Mouse (Mus musculus) stomach, embryonic 14.5 days (tissue): ENCODE measurements around the gene Cib4. TPM values are rescaled to one million over a fixed set of nuclear protein-coding genes. Genes with fewer than 3 reads are reported as not detected.

Experiments used
- ATAC-seq: fragments of 200-750 bp; cut with Nextera tagmentation; 2 replicates; pipeline ENCODE4 v1.8.0; 2017; ENCODE audit warnings: low read depth, moderate TSS enrichment; ENCODE audit not compliant: insufficient number of reproducible peaks, insufficient read depth, low FRiP score
- H3K27ac ChIP-seq: fragments of 300-500 bp; sonication (generic); 2 replicates; pipeline ENCODE4 v1.5.1; 2014; ENCODE audit warnings: mild to moderate bottlenecking, low read length, moderate library complexity, mixed read lengths
- H3K27me3 ChIP-seq: fragments of 300-500 bp; sonication (generic); 2 replicates; pipeline ENCODE4 v1.6.1; 2014; ENCODE audit warnings: low read length, control low read depth, mixed read lengths; ENCODE audit not compliant: control insufficient read depth, insufficient read depth
- H3K36me3 ChIP-seq: fragments of 300-500 bp; sonication (generic); 2 replicates; pipeline ENCODE4 v1.6.1; 2014; ENCODE audit warnings: mild to moderate bottlenecking, control low read depth, low read length, moderate library complexity, mixed read lengths; ENCODE audit not compliant: control insufficient read depth, insufficient read depth
- H3K4me1 ChIP-seq: fragments of 300-500 bp; sonication (generic); 2 replicates; pipeline ENCODE4 v1.6.1; 2014; ENCODE audit warnings: low read length, control low read depth, mixed read lengths; ENCODE audit not compliant: control insufficient read depth, insufficient read depth
- H3K4me2 ChIP-seq: fragments of 300-500 bp; sonication (generic); replicated peaks from 2 replicates; pipeline ENCODE4 v1.6.1; 2014; ENCODE audit warnings: low read depth, low read length, control low read depth
- H3K4me3 ChIP-seq: fragments of 300-500 bp; sonication (generic); 2 replicates; pipeline ENCODE4 v1.5.1; 2014; ENCODE audit warnings: low read depth, low read length, control low read depth
- H3K9ac ChIP-seq: fragments of 300-500 bp; sonication (generic); replicated peaks from 2 replicates; pipeline ENCODE4 v1.6.1; 2014; ENCODE audit warnings: low read depth, mild to moderate bottlenecking, control low read depth, low read length, moderate library complexity, mixed read lengths
- H3K9me3 ChIP-seq: fragments of 300-500 bp; sonication (generic); 2 replicates; pipeline ENCODE4 v1.6.1; 2016; ENCODE audit warnings: low read depth, low read length, control low read depth; ENCODE audit not compliant: control insufficient read depth
- WGBS: fragments of 180-500 bp; shearing (Covaris S2); extraction: QIAGEN DNeasy Blood & Tissue Kit; methylation state at CpG from one replicate; pipeline ENCODE4 v1.1.7; 2014; 5-methylcytosine and 5-hydroxymethylcytosine counted together
- polyA plus RNA-seq: library from polyadenylated mRNA; unstranded; fragments of >200 nt; fragmentation: Nextera tagmentation; extraction: Ambion mirVana; gene quantifications from 2 replicates; pipeline ENCODE4 v1.2.1, GENCODE M21; 2014

Gene Cib4
- polyA plus RNA-seq, 1 experiment from 2014 or later = not detected

DNA sequence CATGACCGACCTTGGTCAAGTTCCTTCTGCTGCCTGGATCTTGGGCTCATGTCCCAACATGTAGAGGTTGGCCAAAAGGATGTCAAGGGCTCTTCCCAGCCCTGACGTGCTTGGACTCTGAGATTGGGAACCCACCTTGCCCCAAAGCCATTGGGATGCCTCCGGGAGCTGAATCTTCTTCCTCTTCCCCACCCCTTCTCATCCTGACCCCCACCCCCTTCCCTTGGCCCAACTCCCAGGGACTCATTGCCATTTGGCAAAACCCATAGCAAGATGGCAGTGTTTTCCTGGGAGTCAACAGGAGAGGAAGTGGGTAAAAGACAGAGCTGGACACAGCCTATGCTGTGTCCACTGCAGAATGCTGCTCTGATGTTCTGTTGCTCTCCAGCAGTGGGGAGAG, 43.9 kb upstream of the Cib4 start:
- Histone ChIP-seq H3K27ac (no peak overlapping the region), H3K36me3 (no peaks in the 10 kb centered on the region), H3K27me3 (peaks cover 9% of the 10 kb centered on the region), H3K9me3 (no peaks in the 10 kb centered on the region), H3K4me1 (peaks cover 14% of the 10 kb centered on the region; the same call in 1 of the 2 replicates), H3K4me3 (peak overlapping the region; percentile 47; the same call in 1 of the 2 replicates), H3K9ac (no peak overlapping the region), H3K4me2 (peak overlapping the region; percentile 87; the same call in 1 of the 2 replicates)
- ATAC-seq = no peak
- WGBS = 78% methylated on average over 3 of the region's 3 CpGs

DNA sequence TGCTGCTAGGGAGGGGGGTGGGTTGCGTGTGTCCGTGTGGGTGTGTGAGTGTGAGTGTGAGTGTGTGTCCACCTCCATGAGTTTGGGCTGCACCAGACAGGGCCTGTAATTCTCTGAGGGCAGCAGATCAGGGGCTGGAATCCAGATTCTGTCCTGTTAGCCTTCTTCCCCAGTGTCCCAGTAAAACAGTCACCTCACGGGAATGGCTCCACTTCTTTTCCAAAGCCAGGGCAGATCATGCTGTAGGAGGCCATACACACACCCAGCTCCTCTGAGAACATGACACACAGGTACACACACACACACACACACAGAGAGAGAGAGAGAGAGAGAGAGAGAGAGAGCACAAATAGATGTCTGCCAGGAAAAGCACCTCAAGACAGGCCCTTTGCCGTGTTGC, 43.4 kb upstream of the Cib4 start:
- WGBS = 40% methylated on average over 4 of the region's 4 CpGs
- Histone ChIP-seq H3K4me1 (peaks cover 10% of the 10 kb centered on the region; the same call in 1 of the 2 replicates), H3K9me3 (no peaks in the 10 kb centered on the region), H3K27me3 (peaks cover 9% of the 10 kb centered on the region), H3K9ac (peak overlapping the region; percentile 46; the same call in 1 of the 2 replicates), H3K27ac (no peak overlapping the region), H3K36me3 (no peaks in the 10 kb centered on the region), H3K4me2 (peak overlapping the region; percentile 87), H3K4me3 (peak overlapping the region; percentile 47)
- ATAC-seq = no peak

DNA sequence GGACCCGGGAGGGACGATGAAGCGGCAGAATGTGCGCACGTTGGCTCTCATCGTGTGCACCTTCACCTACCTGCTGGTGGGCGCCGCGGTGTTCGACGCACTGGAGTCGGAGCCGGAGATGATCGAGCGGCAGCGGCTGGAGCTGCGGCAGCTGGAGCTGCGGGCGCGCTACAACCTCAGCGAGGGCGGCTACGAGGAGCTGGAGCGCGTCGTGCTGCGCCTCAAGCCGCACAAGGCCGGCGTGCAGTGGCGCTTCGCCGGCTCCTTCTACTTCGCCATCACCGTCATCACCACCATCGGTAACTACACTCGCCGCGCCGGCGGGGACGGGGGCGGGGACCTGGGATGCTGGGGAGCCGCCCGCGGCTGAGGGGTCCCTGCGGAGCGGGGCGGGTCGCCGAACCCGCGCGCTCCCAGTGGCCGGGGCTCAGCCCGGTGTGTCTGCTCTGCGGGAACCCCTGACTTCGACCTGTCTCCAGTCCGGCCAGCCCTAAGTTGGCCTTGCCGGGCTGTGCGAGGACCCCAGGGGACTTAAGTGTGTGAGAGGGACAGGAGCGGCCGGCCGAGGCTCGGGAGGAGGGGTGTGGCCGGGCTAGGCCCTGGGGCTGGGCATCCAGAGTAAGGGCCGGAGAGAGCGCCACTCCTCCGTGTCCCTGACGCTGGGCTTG, 42.8 kb upstream of the Cib4 start:
- H3K27me3 ChIP-seq = peaks cover 9% of the 10 kb centered on the region
- ATAC-seq = peak; percentile 34; the same call in 1 of the 2 replicates
- no peaks in the 10 kb centered on the region for H3K9me3 ChIP-seq
- no peaks in the 10 kb centered on the region for H3K36me3 ChIP-seq
- under 1% methylated on average over 66 of the region's 70 CpGs for WGBS
- H3K4me1 ChIP-seq = peaks cover 5% of the 10 kb centered on the region; the same call in 1 of the 2 replicates
- peak overlapping the region; percentile 46 for H3K9ac ChIP-seq
- H3K27ac ChIP-seq = no peak overlapping the region
- H3K4me2 ChIP-seq = peak overlapping the region; percentile 87
- peak overlapping the region; percentile 47 for H3K4me3 ChIP-seq

DNA sequence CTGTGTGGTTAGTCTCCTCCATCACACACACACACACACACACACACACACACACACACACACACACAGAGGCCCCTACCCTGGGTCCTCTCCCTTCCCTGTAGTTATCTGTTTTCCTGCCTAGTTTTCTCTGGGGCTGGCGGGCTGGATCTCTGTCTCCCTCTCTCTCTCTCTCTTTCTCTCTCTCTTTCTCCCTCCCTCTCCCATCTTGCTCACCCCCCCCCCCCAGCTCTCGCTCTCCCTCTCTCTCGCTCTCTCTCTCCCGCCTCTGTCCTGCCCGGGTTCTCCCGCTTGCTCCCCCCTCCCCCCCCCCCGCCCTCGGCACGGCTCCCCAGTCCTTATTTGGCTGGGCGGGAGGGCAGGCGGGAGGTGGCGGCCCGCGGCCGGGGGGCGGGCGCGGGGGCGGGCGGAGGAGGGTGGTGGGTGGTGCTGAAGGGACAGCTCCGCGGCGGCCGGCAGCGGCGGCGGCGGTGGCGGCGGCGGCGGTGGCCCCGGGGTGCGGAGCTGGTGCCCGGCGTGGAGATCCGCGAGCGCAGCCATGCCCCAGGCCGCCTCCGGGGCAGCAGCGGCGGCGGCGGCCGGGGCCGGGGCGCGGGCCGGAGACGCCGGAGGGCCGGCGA, 42.2 kb upstream of the Cib4 start, which contains the start of gene Kcnk3:
TSS of gene Kcnk3 (plus strand) at position 490 of the 620 bp plus-strand sequence.
- ATAC-seq = peak; percentile 68; the same call in 1 of the 2 replicates
- Histone ChIP-seq H3K27me3 (peaks cover 9% of the 10 kb centered on the region), H3K4me1 (no peaks in the 10 kb centered on the region; the same call in 1 of the 2 replicates), H3K4me3 (peak within 1 kb of the TSS; percentile 47), H3K4me2 (peak within 1 kb of the TSS; percentile 87), H3K9ac (peak within 1 kb of the TSS; percentile 46), H3K9me3 (no peaks in the 10 kb centered on the region), H3K27ac (no peak within 1 kb of the TSS), H3K36me3 (no peaks in the 10 kb centered on the region)
- WGBS = 2% methylated on average over 16 of the region's 54 CpGs

DNA sequence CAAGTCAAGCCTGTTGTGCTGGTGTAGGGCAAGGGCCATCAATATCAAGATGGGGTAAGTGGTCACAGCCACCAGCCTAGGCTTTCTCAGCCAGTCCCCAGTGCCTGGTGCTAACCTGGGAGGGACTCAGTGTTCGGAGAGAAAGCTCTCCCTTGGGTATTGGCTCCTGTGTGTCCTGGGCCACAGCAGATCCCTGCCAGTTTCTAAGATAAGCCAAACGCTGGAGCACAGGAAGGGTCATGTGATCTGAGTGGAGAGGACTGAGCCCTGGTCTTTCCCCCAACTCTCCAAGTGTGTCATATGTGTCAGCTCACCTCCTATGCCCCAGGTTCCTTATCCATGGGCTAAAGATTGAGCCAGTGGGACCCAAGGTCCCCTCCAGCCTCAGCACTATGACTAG, 41.5 kb upstream of the Cib4 start:
- Histone ChIP-seq H3K9ac (no peak overlapping the region), H3K4me3 (no peak overlapping the region)

DNA sequence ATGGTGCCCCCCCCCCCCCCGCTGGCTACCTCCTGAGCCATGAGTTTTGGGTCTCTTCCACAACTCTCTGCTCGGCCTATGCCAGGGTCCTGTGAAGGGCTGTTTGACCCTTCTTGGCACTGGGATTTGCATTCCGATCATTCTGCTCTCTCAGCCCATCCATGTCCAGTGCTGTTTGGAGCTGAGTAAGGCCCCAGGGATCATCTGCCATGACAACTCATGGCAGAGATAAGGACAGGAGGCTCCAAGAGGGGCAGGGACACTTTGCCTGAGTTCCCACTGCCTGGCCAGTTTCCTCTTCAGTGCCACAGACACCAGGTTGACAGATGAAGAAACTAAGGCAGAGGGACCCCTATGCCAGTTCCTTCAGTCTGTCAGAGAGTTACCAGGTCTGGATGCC, 41.0 kb upstream of the Cib4 start:
- no peak overlapping the region for H3K4me3 ChIP-seq
- H3K27me3 ChIP-seq = peaks cover 9% of the 10 kb centered on the region
- WGBS = 75% methylated on average over 3 of the region's 3 CpGs
- H3K4me2 ChIP-seq = no peak overlapping the region
- H3K27ac ChIP-seq = no peak overlapping the region
- no peak overlapping the region for H3K9ac ChIP-seq
- no peaks in the 10 kb centered on the region for H3K36me3 ChIP-seq
- no peak for ATAC-seq
- H3K9me3 ChIP-seq = no peaks in the 10 kb centered on the region
- no peaks in the 10 kb centered on the region; the same call in 1 of the 2 replicates for H3K4me1 ChIP-seq

More for the DNA sequence above, 41.5 kb upstream of the Cib4 start:
- ATAC-seq = no peak
- peaks cover 9% of the 10 kb centered on the region for H3K27me3 ChIP-seq
- no peaks in the 10 kb centered on the region for H3K9me3 ChIP-seq
- 32% methylated on average over 2 of the region's 2 CpGs for WGBS
- no peak overlapping the region for H3K27ac ChIP-seq
- H3K36me3 ChIP-seq = no peaks in the 10 kb centered on the region
- H3K4me1 ChIP-seq = no peaks in the 10 kb centered on the region; the same call in 1 of the 2 replicates
- peak overlapping the region; percentile 87; the same call in 1 of the 2 replicates for H3K4me2 ChIP-seq

DNA sequence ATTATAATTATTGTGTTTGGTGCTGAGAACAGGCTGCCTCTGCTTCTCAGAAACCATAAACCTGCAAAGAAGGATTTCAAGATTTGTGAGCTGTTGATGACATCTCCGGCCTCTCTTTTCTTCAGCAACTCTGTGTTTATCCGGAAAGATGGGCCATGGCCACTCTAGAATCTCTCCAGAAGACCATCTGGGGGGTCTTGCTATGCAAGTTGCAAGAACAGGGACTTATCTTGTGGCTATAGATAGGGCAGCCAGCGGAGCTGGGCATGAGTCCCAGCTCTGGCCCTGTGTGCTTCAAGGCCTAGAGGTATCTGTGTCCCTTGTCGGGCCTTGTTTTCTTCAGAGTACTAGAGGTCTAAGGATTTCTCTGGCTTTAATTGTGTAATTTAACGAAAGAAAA, 36.4 kb upstream of the Cib4 start:
- no peak overlapping the region for H3K9ac ChIP-seq
- H3K4me2 ChIP-seq = no peak overlapping the region
- H3K36me3 ChIP-seq = no peaks in the 10 kb centered on the region
- H3K4me3 ChIP-seq = no peak overlapping the region
- H3K4me1 ChIP-seq = no peaks in the 10 kb centered on the region
- H3K27me3 ChIP-seq = no peaks in the 10 kb centered on the region
- ATAC-seq = no peak
- no peak overlapping the region for H3K27ac ChIP-seq
- WGBS = 79% methylated on average over 5 of the region's 5 CpGs
- no peaks in the 10 kb centered on the region for H3K9me3 ChIP-seq

DNA sequence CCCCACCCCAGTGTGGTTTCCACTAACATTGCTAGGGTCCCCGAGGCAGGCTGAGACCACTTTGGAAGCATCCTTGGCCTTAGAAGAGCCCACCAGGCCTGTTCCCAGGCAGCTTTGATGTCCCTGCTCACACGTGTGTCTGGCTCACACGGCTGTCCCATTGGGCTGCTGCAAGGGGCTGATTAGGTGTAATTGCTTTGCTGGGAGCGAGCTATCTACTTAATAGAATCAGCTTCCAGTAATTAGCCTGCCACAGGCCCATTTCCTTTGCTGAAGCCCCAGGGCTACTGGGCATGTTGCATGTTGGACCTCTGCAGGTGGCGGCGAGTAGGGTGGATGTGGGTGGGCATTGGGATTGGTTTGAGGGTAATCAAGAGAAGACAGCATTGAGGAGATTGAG, 35.1 kb upstream of the Cib4 start:
- 71% methylated on average over 6 of the region's 6 CpGs for WGBS
- no peak for ATAC-seq
- no peak overlapping the region for H3K4me2 ChIP-seq
- H3K36me3 ChIP-seq = no peaks in the 10 kb centered on the region
- H3K9me3 ChIP-seq = no peaks in the 10 kb centered on the region
- no peak overlapping the region for H3K4me3 ChIP-seq
- no peaks in the 10 kb centered on the region for H3K27me3 ChIP-seq
- no peak overlapping the region for H3K9ac ChIP-seq
- no peak overlapping the region for H3K27ac ChIP-seq
- no peaks in the 10 kb centered on the region for H3K4me1 ChIP-seq
